In the genomic region with DNA sequence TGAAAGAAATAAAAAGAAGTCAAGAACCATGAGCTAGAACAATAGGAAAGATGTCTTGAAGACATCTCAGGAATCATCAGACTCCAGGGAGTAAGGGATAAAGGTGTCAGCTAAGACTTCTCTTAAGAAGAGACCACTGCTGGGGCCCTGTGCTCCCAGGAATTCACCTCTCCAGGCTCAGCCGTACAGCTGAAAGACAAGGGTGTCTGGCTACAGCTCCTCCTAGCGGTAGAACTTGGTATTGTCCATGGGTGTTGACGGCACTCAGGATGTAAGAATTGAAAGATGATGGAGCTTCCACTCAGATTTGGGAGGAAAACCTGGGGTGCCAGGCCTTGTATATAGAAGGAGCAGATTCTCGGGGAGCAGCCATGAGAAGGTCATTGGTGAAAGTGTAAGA, we compare ENCODE assay signal across 9 mouse cellular contexts. TPM values are rescaled to one million over a fixed set of nuclear protein-coding genes. Genes with fewer than 3 reads are reported as not detected.
DNase-seq lines count a peak whose midpoint lies in the region; ATAC-seq lines count a peak whose summit lies in the region.
"Had no signal": no experiment of that assay in that cellular context is flagged by ENCODE, and none has a peak within 500 bp of the region (broad histone marks: within the 10 kb centered on the region; RNA-seq: fewer than 3 reads in every experiment).

No protein-coding gene starts in this region.

- H3K4me2 ChIP-seq in heart, embryonic 11.5 days, result no peak overlapping the region

- ATAC-seq in heart, embryonic 11.5 days (replicated peaks; ENCODE audit: insufficient number of reproducible peaks, low FRiP score, low TSS enrichment), result no peak

- H3K9me3 ChIP-seq in heart, embryonic 11.5 days (replicated peaks; ENCODE audit: control insufficient read depth, low read length), result no peaks in the 10 kb centered on the region

- peak; percentile 91 for DNase-seq in heart, adult 11 months
- DNase-seq in R1 (ENCODE audit: low read depth, low spot score), result peak; percentile 84
- DNase-seq in cerebellum, postnatal 14 days, result peak; percentile 89 to 92
- peak; percentile 38 to 65 for DNase-seq in heart, adult 9 months (ENCODE audit: low spot score in 2 of 2)
- DNase-seq in layer of hippocampus, postnatal 36 days, result peak; percentile 56 to 68
- DNase-seq in natural killer cell, adult 2 months (ENCODE audit: low spot score in 2 of 2), result peak; percentile 75 to 76
- peak; percentile 40 for DNase-seq in telencephalon, adult 2 months (ENCODE audit: low read depth, low spot score)

- H3K4me1 ChIP-seq in heart, embryonic 11.5 days (ENCODE audit: control insufficient read depth, insufficient read depth, low read length), result no peaks in the 10 kb centered on the region

- H3K27ac ChIP-seq in heart, embryonic 11.5 days (ENCODE audit: low read depth, low read length), result no peak overlapping the region
- H3K27ac ChIP-seq: macrophage had no signal

- WGBS in heart, embryonic 11.5 days (ENCODE audit: insufficient replicate concordance), result 3% methylated on average over 4 of the region's 4 CpGs

- H3K9ac ChIP-seq in heart, embryonic 11.5 days (ENCODE audit: low read depth, low read length), result no peak overlapping the region

- H3K4me3 ChIP-seq in heart, embryonic 11.5 days (ENCODE audit: low read depth, low read length), result no peak overlapping the region

- H3K27me3 ChIP-seq in heart, embryonic 11.5 days (ENCODE audit: control insufficient read depth, insufficient read depth, low read length), result peaks cover 2% of the 10 kb centered on the region; the same call in 1 of the 2 replicates

- H3K36me3 ChIP-seq in heart, embryonic 11.5 days (ENCODE audit: control insufficient read depth, insufficient read depth, low read length), result no peaks in the 10 kb centered on the region

RNA-seq across cellular contexts. Expression of a gene that starts 7.9 kb away (rescaled TPM):
- polyA plus RNA-seq in heart, embryonic 11.5 days (2014; fragmentation: Nextera tagmentation; extraction: Ambion mirVana), result 0.17 TPM in 1 of 2 replicates, not detected in the other
- not detected for total RNA-seq in layer of hippocampus, postnatal 36 days (2021)
- polyA plus RNA-seq: macrophage had no signal

RNA-seq across cellular contexts. Expression of a gene that starts 14.5 kb away (rescaled TPM):
- 12.1 and 13.5 TPM in 2 replicates for polyA plus RNA-seq in heart, embryonic 11.5 days (2014; fragmentation: Nextera tagmentation; extraction: Ambion mirVana)
- 10 to 100 TPM in 1 of 2 experiments, 1 to 10 TPM in 1; 8.0 to 10.4 TPM for total RNA-seq in layer of hippocampus, postnatal 36 days (2021)

RNA-seq across cellular contexts. Expression of a gene that starts 41.9 kb away (rescaled TPM):
- 0.03 and 0.23 TPM in 2 replicates for polyA plus RNA-seq in heart, embryonic 11.5 days (2014; fragmentation: Nextera tagmentation; extraction: Ambion mirVana)
- total RNA-seq in layer of hippocampus, postnatal 36 days (2021), result under 1 TPM; 0.15 TPM
- polyA plus RNA-seq: macrophage had no signal

RNA-seq across cellular contexts. Expression of a gene that starts 43.7 kb away (rescaled TPM):
- polyA plus RNA-seq in heart, embryonic 11.5 days (2014; fragmentation: Nextera tagmentation; extraction: Ambion mirVana), result 0.30 and 0.51 TPM in 2 replicates
- total RNA-seq in layer of hippocampus, postnatal 36 days (2021), result under 1 TPM in 1 of 2 experiments, not detected in 1; 0.12 TPM
- polyA plus RNA-seq: macrophage had no signal

RNA-seq across cellular contexts. Expression of a gene that starts 46.8 kb away (rescaled TPM):
- 14.1 and 14.5 TPM in 2 replicates for polyA plus RNA-seq in heart, embryonic 11.5 days (2014; fragmentation: Nextera tagmentation; extraction: Ambion mirVana)
- 10 to 100 TPM; 58.3 to 58.6 TPM for total RNA-seq in layer of hippocampus, postnatal 36 days (2021)

Comparison
In these comparisons a context has a peak if more than half of its experiments do, and no peak if none do; other contexts are left out.
1. DNase-seq: peak in every context shown above with its lines; median percentile 91 in heart, adult 11 months; 90 in cerebellum, postnatal 14 days; 84 in R1; 76 in natural killer cell, adult 2 months; 62 in layer of hippocampus, postnatal 36 days; 52 in heart, adult 9 months; 40 in telencephalon, adult 2 months.